Mouse (Mus musculus) forebrain, embryonic 11.5 days (tissue): Measurements from ENCODE around the gene Dnajc12. TPM values are rescaled to one million over a fixed set of nuclear protein-coding genes. Genes with fewer than 3 reads are reported as not detected.
A peak's percentile ranks its signal among the peaks of the same experiment; 100 is the strongest.

Source experiments
- ATAC-seq: fragments of 200-750 bp; cut with Nextera tagmentation; replicated peaks from 2 replicates; pipeline ENCODE4 v1.8.0; 2017; ENCODE audit warnings: moderate TSS enrichment; ENCODE audit not compliant: low FRiP score
- DNase-seq: peaks from one replicate; pipeline ENCODE4 v3.0.0-alpha.2; 2017; ENCODE audit warnings: low spot score
- H3K27ac ChIP-seq: fragments of 300-500 bp; sonication (generic); 2 replicates; pipeline ENCODE4 v1.5.1; 2014; ENCODE audit warnings: low read depth, low read length
- H3K27me3 ChIP-seq: fragments of 300-500 bp; sonication (generic); 2 replicates; pipeline ENCODE4 v1.6.1; 2014; ENCODE audit warnings: mild to moderate bottlenecking, low read length, mixed read lengths; ENCODE audit not compliant: control insufficient read depth, insufficient read depth
- H3K36me3 ChIP-seq: fragments of 300-500 bp; sonication (generic); 2 replicates; pipeline ENCODE4 v1.6.1; 2014; ENCODE audit warnings: mild to moderate bottlenecking, low read length, moderate library complexity, mixed read lengths; ENCODE audit not compliant: control insufficient read depth, insufficient read depth
- H3K4me1 ChIP-seq: fragments of 300-500 bp; sonication (generic); replicated peaks from 2 replicates; pipeline ENCODE4 v1.6.1; 2014; ENCODE audit warnings: low read length, mixed read lengths; ENCODE audit not compliant: control insufficient read depth, insufficient read depth
- H3K4me2 ChIP-seq: fragments of 300-500 bp; sonication (generic); 2 replicates; pipeline ENCODE4 v1.6.1; 2014; ENCODE audit warnings: low read depth, mild to moderate bottlenecking, low read length, moderate library complexity, mixed read lengths; ENCODE audit not compliant: severe bottlenecking
- H3K4me3 ChIP-seq: fragments of 300-500 bp; sonication (generic); 2 replicates; pipeline ENCODE4 v1.5.1; 2014; ENCODE audit warnings: low read depth, low read length
- H3K9ac ChIP-seq: fragments of 300-500 bp; sonication (generic); 2 replicates; pipeline ENCODE4 v1.6.1; 2014; ENCODE audit warnings: low read length
- H3K9me3 ChIP-seq: fragments of 300-500 bp; sonication (generic); 2 replicates; pipeline ENCODE4 v1.6.1; 2016; ENCODE audit warnings: low read length, mixed read lengths; ENCODE audit not compliant: control insufficient read depth
- WGBS: fragments of 180-500 bp; shearing (Covaris S2); extraction: QIAGEN DNeasy Blood & Tissue Kit; methylation state at CpG from one replicate; pipeline ENCODE4 v1.1.7; 2014; 5-methylcytosine and 5-hydroxymethylcytosine counted together
- polyA plus RNA-seq: library from polyadenylated mRNA; unstranded; fragments of >200 nt; fragmentation: Nextera tagmentation; extraction: Ambion mirVana; gene quantifications from 2 replicates; pipeline ENCODE4 v1.2.1, GENCODE M21; 2014

The Dnajc12 gene
- polyA plus RNA-seq, 1 experiment from 2014 or later = 8.7 TPM

GRCm38 (mm10) chr10:63422736-63422992 is 40.4 kb downstream of the Dnajc12 start:
- no peak for ATAC-seq
- WGBS = 88% methylated on average over 5 of the region's 5 CpGs
- Histone ChIP-seq H3K9ac (no peak overlapping the region), H3K4me2 (no peak overlapping the region), H3K4me1 (no peaks in the 10 kb centered on the region), H3K9me3 (no peaks in the 10 kb centered on the region), H3K36me3 (no peaks in the 10 kb centered on the region), H3K4me3 (no peak overlapping the region), H3K27me3 (no peaks in the 10 kb centered on the region), H3K27ac (no peak overlapping the region)
- no peak for DNase-seq

DNA sequence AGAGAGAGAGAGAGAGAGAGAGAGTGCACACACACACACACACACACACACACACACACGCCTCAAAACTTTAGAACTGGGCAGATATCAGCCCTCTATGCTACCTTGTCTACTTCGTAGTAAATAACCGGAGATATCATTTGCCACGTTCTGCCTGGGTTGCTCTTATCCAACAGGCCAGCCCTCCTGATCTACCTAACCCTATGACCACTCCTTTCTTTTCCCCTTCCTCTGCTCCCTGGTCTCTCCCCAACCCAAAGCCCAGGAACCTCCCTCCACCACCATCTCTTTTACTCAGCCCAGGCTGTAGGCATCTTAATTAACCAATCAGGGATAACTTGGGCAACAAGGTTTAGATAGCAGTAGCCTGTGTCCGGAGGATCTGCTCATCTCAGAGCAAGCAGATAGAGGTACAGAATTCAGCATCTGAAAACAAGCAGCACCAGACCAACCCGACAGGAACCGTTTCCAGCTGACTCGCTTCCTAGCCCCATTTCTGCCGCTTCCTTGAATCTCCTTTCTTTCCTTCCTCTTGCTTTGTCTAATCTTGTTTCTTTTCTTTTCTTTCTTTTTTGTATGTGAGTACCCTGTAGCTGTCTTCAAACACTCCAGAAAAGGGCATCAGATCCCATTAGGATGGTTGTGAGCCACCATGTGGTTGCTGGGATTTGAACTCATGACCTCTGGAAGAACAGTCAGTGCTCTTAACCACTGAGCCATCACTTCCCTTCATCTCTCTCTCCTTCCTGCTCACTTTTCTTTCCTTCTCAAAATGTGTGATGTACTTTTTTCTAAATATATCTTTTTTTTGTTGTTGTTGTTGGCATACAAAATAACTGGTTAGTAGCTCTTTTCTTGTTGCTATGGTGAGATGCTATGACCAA is 41.6 kb downstream of the Dnajc12 start:
- no peak overlapping the region for H3K27ac ChIP-seq
- DNase-seq = no peak
- no peaks in the 10 kb centered on the region for H3K36me3 ChIP-seq
- no peak for ATAC-seq
- WGBS = 81% methylated on average over 9 of the region's 9 CpGs
- H3K4me2 ChIP-seq = no peak overlapping the region
- H3K9ac ChIP-seq = no peak overlapping the region
- H3K27me3 ChIP-seq = no peaks in the 10 kb centered on the region
- H3K4me3 ChIP-seq = no peak overlapping the region
- H3K4me1 ChIP-seq = no peaks in the 10 kb centered on the region
- H3K9me3 ChIP-seq = no peaks in the 10 kb centered on the region

GRCm38 (mm10) chr10:63424475-63424814 is 42.2 kb downstream of the Dnajc12 start:
- Histone ChIP-seq H3K36me3 (no peaks in the 10 kb centered on the region), H3K27ac (no peak overlapping the region), H3K4me1 (no peaks in the 10 kb centered on the region), H3K9ac (no peak overlapping the region), H3K9me3 (no peaks in the 10 kb centered on the region), H3K4me2 (no peak overlapping the region), H3K27me3 (no peaks in the 10 kb centered on the region), H3K4me3 (no peak overlapping the region)
- no peak for DNase-seq
- ATAC-seq = no peak

DNA sequence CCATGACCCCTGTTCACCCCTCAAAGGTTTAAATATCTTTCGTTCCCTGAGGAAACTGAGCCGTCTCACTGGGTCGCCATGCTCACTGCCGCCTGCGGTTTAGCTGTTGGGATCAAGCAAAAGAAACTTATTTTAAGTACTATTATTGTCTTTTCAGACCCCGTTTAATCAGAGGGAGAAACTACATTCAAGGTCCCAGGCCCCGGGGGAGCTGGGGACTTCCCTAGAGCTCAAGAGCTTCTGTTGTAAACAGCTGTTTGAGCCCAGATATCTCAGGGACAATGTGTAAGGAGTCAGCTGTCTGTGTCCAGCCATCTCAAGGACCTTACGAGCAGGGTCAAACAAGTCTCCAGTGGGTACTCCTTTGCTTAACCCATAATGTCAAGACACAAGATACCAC is 44.9 kb downstream of the Dnajc12 start:
- Histone ChIP-seq H3K9me3 (no peaks in the 10 kb centered on the region), H3K27ac (no peak overlapping the region), H3K9ac (no peak overlapping the region), H3K27me3 (no peaks in the 10 kb centered on the region), H3K4me3 (no peak overlapping the region), H3K4me2 (no peak overlapping the region), H3K4me1 (no peaks in the 10 kb centered on the region), H3K36me3 (no peaks in the 10 kb centered on the region)
- DNase-seq (no peak), ATAC-seq (no peak)
- WGBS = 81% methylated on average over 8 of the region's 8 CpGs

GRCm38 (mm10) chr10:63428243-63429022 is 46.2 kb downstream of the Dnajc12 start:
- Histone ChIP-seq H3K27ac (peak overlapping the region; percentile 37; the same call in 1 of the 2 replicates), H3K4me1 (no peaks in the 10 kb centered on the region), H3K9ac (peak overlapping the region; percentile 60), H3K4me3 (peak overlapping the region; percentile 80), H3K4me2 (peak overlapping the region; percentile 63), H3K9me3 (no peaks in the 10 kb centered on the region), H3K27me3 (no peaks in the 10 kb centered on the region), H3K36me3 (no peaks in the 10 kb centered on the region)
- WGBS = 26% methylated on average over 19 of the region's 19 CpGs
- peak; percentile 67 for DNase-seq
- ATAC-seq = no peak

DNA sequence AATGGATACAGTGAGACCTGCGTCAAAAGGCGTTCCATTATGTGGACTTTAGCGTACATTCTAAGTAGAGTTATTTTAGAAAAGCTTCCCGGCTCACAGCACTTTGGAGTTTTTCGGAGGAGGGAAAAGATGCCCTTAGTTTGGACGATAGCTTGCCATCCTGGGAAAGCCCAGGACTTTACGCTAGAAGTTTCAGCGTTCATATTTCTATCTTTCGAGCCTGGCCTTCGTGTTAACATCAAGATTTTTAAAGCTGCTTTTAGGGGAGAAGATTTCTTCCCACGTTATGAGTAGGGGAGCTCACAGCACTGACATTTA is 46.7 kb downstream of the Dnajc12 start:
- H3K9ac ChIP-seq = peak overlapping the region; percentile 60
- H3K4me3 ChIP-seq = peak overlapping the region; percentile 80
- no peaks in the 10 kb centered on the region for H3K9me3 ChIP-seq
- H3K4me1 ChIP-seq = no peaks in the 10 kb centered on the region
- ATAC-seq (no peak), DNase-seq (no peak)
- H3K36me3 ChIP-seq = no peaks in the 10 kb centered on the region
- H3K27ac ChIP-seq = peak overlapping the region; percentile 37; the same call in 1 of the 2 replicates
- WGBS = 3% methylated on average over 11 of the region's 11 CpGs
- H3K4me2 ChIP-seq = peak overlapping the region; percentile 63
- H3K27me3 ChIP-seq = no peaks in the 10 kb centered on the region

GRCm38 (mm10) chr10:63429380-63429779 is 47.1 kb downstream of the Dnajc12 start:
- DNase-seq = peak; percentile 99
- WGBS = under 1% methylated on average over 34 of the region's 34 CpGs
- H3K27ac ChIP-seq = peak overlapping the region; percentile 57; the same call in 1 of the 2 replicates
- peak overlapping the region; percentile 72 for H3K9ac ChIP-seq
- peak overlapping the region; percentile 63 for H3K4me2 ChIP-seq
- no peaks in the 10 kb centered on the region for H3K4me1 ChIP-seq
- peak overlapping the region; percentile 80 for H3K4me3 ChIP-seq
- H3K36me3 ChIP-seq = no peaks in the 10 kb centered on the region
- H3K27me3 ChIP-seq = no peaks in the 10 kb centered on the region
- no peaks in the 10 kb centered on the region for H3K9me3 ChIP-seq
- peak; percentile 94 for ATAC-seq

- no peaks in the 10 kb centered on the region for H3K27me3 ChIP-seq
- peak within 1 kb of the TSS; percentile 80 for H3K4me3 ChIP-seq
- H3K4me2 ChIP-seq = peak within 1 kb of the TSS; percentile 63
- no peaks in the 10 kb centered on the region for H3K36me3 ChIP-seq
- under 1% methylated on average over 54 of the region's 55 CpGs for WGBS
- DNase-seq (peak; percentile 96), ATAC-seq (peak; percentile 94)
- no peaks in the 10 kb centered on the region for H3K4me1 ChIP-seq
- peak within 1 kb of the TSS; percentile 57; the same call in 1 of the 2 replicates for H3K27ac ChIP-seq
- peak within 1 kb of the TSS; percentile 72 for H3K9ac ChIP-seq
- H3K9me3 ChIP-seq = no peaks in the 10 kb centered on the region
These were observed 47.6 kb downstream of the Dnajc12 start, which contains the start of gene Ctnna3 for GRCm38 (mm10) chr10:63429785-63430305. Gene Ctnna3 (plus strand): TSS chr10:63430098.
